ENCODE assay signal across 27 mouse cellular contexts in genomic region chr1:64712006-64712760, GRCm38 (mm10).
"Had no signal": no experiment of that assay in that cellular context is flagged by ENCODE, and none has a peak within 500 bp of the region (broad histone marks: within the 10 kb centered on the region; RNA-seq: fewer than 3 reads in every experiment).

No protein-coding gene starts in this region.

- DNase-seq: gastrocnemius, postnatal 14 days; heart, adult 2 months; heart, postnatal 4 days; kidney, adult 18-20 months; kidney, adult 8-10 months; kidney, postnatal 10 days; kidney, postnatal 25 days; kidney, postnatal 4 days; liver; liver, embryonic 13.5 days; liver, postnatal 0 days had no signal

- ATAC-seq: hindbrain, embryonic 16.5 days; inflammation-experienced regulatory T-cells, adult 6 months; intestine, embryonic 15.5 days; intestine, postnatal 0 days; liver, postnatal 0 days had no signal

- H3K4me2 ChIP-seq: heart, embryonic 11.5 days; heart, embryonic 13.5 days; heart, embryonic 15.5 days; hindbrain, embryonic 12.5 days; hindbrain, embryonic 14.5 days; intestine, embryonic 15.5 days; limb, embryonic 12.5 days; liver, embryonic 11.5 days; liver, embryonic 13.5 days; liver, embryonic 15.5 days had no signal

- H3K27me3 ChIP-seq: heart, embryonic 13.5 days; heart, embryonic 15.5 days; hindbrain, embryonic 12.5 days; intestine, embryonic 15.5 days; limb, embryonic 12.5 days; liver, embryonic 13.5 days; liver, embryonic 15.5 days had no signal

- H3K4me3 ChIP-seq: heart, adult 2 months; heart, embryonic 13.5 days; heart, embryonic 15.5 days; hindbrain, embryonic 10.5 days; hindbrain, embryonic 12.5 days; intestine, embryonic 15.5 days; layer of hippocampus, adult 2 months; left cerebral cortex, adult 2 months; limb, embryonic 10.5 days; limb, embryonic 12.5 days; liver, embryonic 13.5 days; liver, embryonic 15.5 days had no signal

- H3K27ac ChIP-seq: heart, adult 2 months; heart, embryonic 13.5 days; heart, embryonic 15.5 days; hindbrain, embryonic 10.5 days; hindbrain, embryonic 12.5 days; hindbrain, embryonic 14.5 days; intestine, embryonic 15.5 days; layer of hippocampus, adult 2 months; left cerebral cortex, adult 2 months; limb, embryonic 10.5 days; limb, embryonic 12.5 days; liver, embryonic 13.5 days; liver, embryonic 15.5 days had no signal

- H3K9me3 ChIP-seq: heart, embryonic 13.5 days; heart, embryonic 15.5 days; hindbrain, embryonic 10.5 days; hindbrain, embryonic 12.5 days; intestine, embryonic 15.5 days; limb, embryonic 10.5 days; limb, embryonic 12.5 days; liver, embryonic 13.5 days; liver, embryonic 15.5 days had no signal

- H3K4me1 ChIP-seq: hindbrain, embryonic 10.5 days; hindbrain, embryonic 12.5 days; intestine, embryonic 15.5 days; limb, embryonic 10.5 days; limb, embryonic 12.5 days had no signal

- H3K36me3 ChIP-seq: intestine, embryonic 15.5 days; liver, embryonic 15.5 days had no signal

- H3K9ac ChIP-seq: heart, embryonic 13.5 days; heart, embryonic 15.5 days; hindbrain, embryonic 12.5 days; hindbrain, embryonic 14.5 days; intestine, embryonic 15.5 days; limb, embryonic 12.5 days; liver, embryonic 13.5 days; liver, embryonic 15.5 days; liver, postnatal 0 days had no signal
